Mouse (Mus musculus) stomach, embryonic 16.5 days (tissue): ENCODE data around the gene Sh2b2. TPM values are rescaled to one million over a fixed set of nuclear protein-coding genes. Genes with fewer than 3 reads are reported as not detected.
"Not testable (repeated sequence)": the region's sequence is repeated elsewhere in the genome, so short reads cannot be mapped to it uniquely, and the experiment has no call there.

Experiments
- ATAC-seq: fragments of 200-750 bp; cut with Nextera tagmentation; 2 replicates; pipeline ENCODE4 v1.8.0; 2017; ENCODE audit warnings: moderate number of reproducible peaks, moderate TSS enrichment; ENCODE audit not compliant: insufficient read depth, low FRiP score
- H3K27ac ChIP-seq: fragments of 300-500 bp; sonication (generic); 2 replicates; pipeline ENCODE4 v1.5.1; 2014; ENCODE audit warnings: low read length
- H3K27me3 ChIP-seq: fragments of 300-500 bp; sonication (generic); 2 replicates; pipeline ENCODE4 v1.6.1; 2014; ENCODE audit warnings: low read length, control low read depth, mixed read lengths; ENCODE audit not compliant: control insufficient read depth, insufficient read depth
- H3K36me3 ChIP-seq: fragments of 300-500 bp; sonication (generic); 2 replicates; pipeline ENCODE4 v1.6.1; 2014; ENCODE audit warnings: low read length; ENCODE audit not compliant: control insufficient read depth, insufficient read depth
- H3K4me1 ChIP-seq: fragments of 300-500 bp; sonication (generic); 2 replicates; pipeline ENCODE4 v1.6.1; 2014; ENCODE audit warnings: low read length, control low read depth, mixed read lengths; ENCODE audit not compliant: control insufficient read depth, insufficient read depth
- H3K4me2 ChIP-seq: fragments of 300-500 bp; sonication (generic); 2 replicates; pipeline ENCODE4 v1.6.1; 2014; ENCODE audit warnings: low read depth, low read length, mixed read lengths
- H3K4me3 ChIP-seq: fragments of 300-500 bp; sonication (generic); replicated peaks from 2 replicates; pipeline ENCODE4 v1.5.1; 2014; ENCODE audit warnings: mild to moderate bottlenecking, low read length
- H3K9ac ChIP-seq: fragments of 300-500 bp; sonication (generic); 2 replicates; pipeline ENCODE4 v1.6.1; 2014; ENCODE audit warnings: low read length
- H3K9me3 ChIP-seq: fragments of 300-500 bp; sonication (generic); replicated peaks from 2 replicates; pipeline ENCODE4 v1.6.1; 2016; ENCODE audit warnings: low read length, control low read depth; ENCODE audit not compliant: control insufficient read depth
- WGBS: fragments of 180-500 bp; shearing (Covaris S2); extraction: QIAGEN DNeasy Blood & Tissue Kit; methylation state at CpG from one replicate; pipeline ENCODE4 v1.1.7; 2014; 5-methylcytosine and 5-hydroxymethylcytosine counted together
- polyA plus RNA-seq: library from polyadenylated mRNA; unstranded; fragments of >200 nt; fragmentation: Nextera tagmentation; extraction: Ambion mirVana; gene quantifications from 2 replicates; pipeline ENCODE4 v1.2.1, GENCODE M21; 2015

Gene Sh2b2
- polyA plus RNA-seq, 1 experiment from 2014 or later: 2.3 TPM

DNA sequence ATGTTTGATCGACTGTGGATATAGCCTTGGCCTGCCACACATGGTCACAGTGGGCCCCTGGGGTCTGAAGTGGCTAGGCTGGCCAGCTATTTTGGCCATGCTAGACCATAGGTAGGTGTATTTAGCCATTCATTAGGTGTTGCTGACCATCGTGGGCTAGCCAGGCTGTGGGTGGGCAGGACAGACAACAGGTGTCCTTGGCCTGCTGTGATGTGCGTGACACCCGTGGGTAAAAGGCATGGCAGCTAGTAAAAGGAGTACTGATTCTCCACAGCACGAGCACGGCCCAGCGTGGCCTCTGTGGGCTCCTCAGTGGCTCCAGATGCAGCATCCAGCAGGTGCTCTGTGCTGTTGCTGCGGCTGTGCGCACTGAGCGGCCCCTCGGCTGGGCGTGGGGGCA is 27.8 kb downstream of the Sh2b2 start:
- H3K9me3 ChIP-seq: no peaks in the 10 kb centered on the region
- WGBS: 78% methylated on average over 12 of the region's 12 CpGs
- no peak for ATAC-seq
- H3K27me3 ChIP-seq: no peaks in the 10 kb centered on the region
- H3K4me2 ChIP-seq: no peak overlapping the region
- H3K9ac ChIP-seq: no peak overlapping the region
- no peak overlapping the region for H3K4me3 ChIP-seq
- no peaks in the 10 kb centered on the region for H3K36me3 ChIP-seq
- no peaks in the 10 kb centered on the region for H3K4me1 ChIP-seq
- no peak overlapping the region for H3K27ac ChIP-seq

GRCm38 (mm10) chr5:136217932-136218381 is 28.4 kb downstream of the Sh2b2 start:
- ATAC-seq: no peak
- H3K27ac ChIP-seq: no peak overlapping the region
- H3K27me3 ChIP-seq: no peaks in the 10 kb centered on the region
- no peak overlapping the region for H3K9ac ChIP-seq
- H3K4me2 ChIP-seq: no peak overlapping the region
- WGBS: 56% methylated on average over 4 of the region's 4 CpGs
- no peak overlapping the region for H3K4me3 ChIP-seq
- no peaks in the 10 kb centered on the region for H3K4me1 ChIP-seq
- H3K9me3 ChIP-seq: no peaks in the 10 kb centered on the region
- no peaks in the 10 kb centered on the region for H3K36me3 ChIP-seq

DNA sequence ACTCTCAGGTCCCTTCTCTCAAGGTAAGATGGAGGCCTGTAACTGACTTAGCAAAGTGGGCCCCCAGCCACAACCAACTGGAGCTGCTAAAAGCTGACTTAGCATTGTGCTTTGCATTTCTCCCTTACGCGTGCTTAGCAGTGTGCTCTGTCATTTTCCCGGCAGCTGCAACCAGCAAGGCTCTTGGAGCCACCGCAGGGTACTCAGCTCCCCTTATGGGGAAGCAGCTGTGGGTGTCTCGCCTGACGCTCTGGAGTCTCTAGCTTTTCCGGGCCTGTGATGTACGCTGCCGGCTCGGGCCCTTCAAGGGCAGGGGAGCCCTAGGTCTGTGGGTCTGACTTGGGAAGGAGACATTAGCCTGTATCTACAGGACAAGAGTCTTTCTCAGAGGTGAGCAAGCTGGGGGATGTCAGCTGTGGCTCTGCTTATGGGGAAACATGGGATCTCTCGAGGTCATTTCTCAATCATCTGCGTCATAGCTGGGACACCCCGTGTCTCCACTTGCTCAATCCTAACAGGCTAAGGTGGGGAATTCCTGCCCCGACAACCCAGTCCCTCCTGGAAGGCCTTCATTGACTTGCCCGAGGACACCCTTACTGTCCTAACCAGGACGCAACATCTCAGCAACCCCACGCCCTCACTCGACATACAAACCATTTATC is 29.2 kb downstream of the Sh2b2 start:
- Histone ChIP-seq H3K9ac (no peak overlapping the region), H3K36me3 (no peaks in the 10 kb centered on the region), H3K9me3 (no peaks in the 10 kb centered on the region), H3K27ac (no peak overlapping the region), H3K4me3 (no peak overlapping the region), H3K4me2 (no peak overlapping the region), H3K4me1 (no peaks in the 10 kb centered on the region), H3K27me3 (no peaks in the 10 kb centered on the region)
- 78% methylated on average over 18 of the region's 18 CpGs for WGBS
- no peak for ATAC-seq

- H3K9ac ChIP-seq: no peak overlapping the region
- H3K9me3 ChIP-seq: no peaks in the 10 kb centered on the region
- WGBS: 74% methylated on average over 5 of the region's 5 CpGs
- ATAC-seq: no peak
- H3K27ac ChIP-seq: no peak overlapping the region
- H3K4me3 ChIP-seq: no peak overlapping the region
- H3K4me1 ChIP-seq: no peaks in the 10 kb centered on the region
- H3K4me2 ChIP-seq: no peak overlapping the region
- H3K36me3 ChIP-seq: no peaks in the 10 kb centered on the region
- H3K27me3 ChIP-seq: no peaks in the 10 kb centered on the region
Observed at GRCm38 (mm10) chr5:136215958-136216357, 30.4 kb downstream of the Sh2b2 start.

- WGBS: 91% methylated on average over 3 of the region's 3 CpGs
- Histone ChIP-seq H3K9me3 (no peaks in the 10 kb centered on the region), H3K4me3 (no peak overlapping the region), H3K27ac (no peak overlapping the region), H3K27me3 (no peaks in the 10 kb centered on the region), H3K36me3 (no peaks in the 10 kb centered on the region), H3K4me2 (no peak overlapping the region), H3K9ac (no peak overlapping the region), H3K4me1 (no peaks in the 10 kb centered on the region)
- ATAC-seq: no peak
Observed at GRCm38 (mm10) chr5:136215211-136215610, 31.1 kb downstream of the Sh2b2 start.

- Histone ChIP-seq H3K4me3 (no peak overlapping the region), H3K4me2 (no peak overlapping the region), H3K36me3 (no peaks in the 10 kb centered on the region), H3K4me1 (no peaks in the 10 kb centered on the region), H3K27me3 (no peaks in the 10 kb centered on the region), H3K9ac (no peak overlapping the region), H3K27ac (no peak overlapping the region), H3K9me3 (no peaks in the 10 kb centered on the region)
- no peak for ATAC-seq
- 75% methylated on average over 5 of the region's 5 CpGs for WGBS
Observed at GRCm38 (mm10) chr5:136213716-136214115, 32.6 kb downstream of the Sh2b2 start.

- WGBS: 92% methylated on average over 11 of the region's 11 CpGs
- Histone ChIP-seq H3K9me3 (no peaks in the 10 kb centered on the region), H3K4me1 (no peaks in the 10 kb centered on the region), H3K4me3 (no peak overlapping the region), H3K36me3 (no peaks in the 10 kb centered on the region), H3K27ac (no peak overlapping the region), H3K9ac (no peak overlapping the region), H3K27me3 (no peaks in the 10 kb centered on the region), H3K4me2 (no peak overlapping the region)
- ATAC-seq: no peak
Observed at GRCm38 (mm10) chr5:136212716-136213115, 33.6 kb downstream of the Sh2b2 start.

GRCm38 (mm10) chr5:136211341-136212102 is 34.8 kb downstream of the Sh2b2 start:
- not testable (repeated sequence) for ATAC-seq, H3K9ac ChIP-seq, H3K27ac ChIP-seq, H3K4me3 ChIP-seq, H3K4me2 ChIP-seq, H3K4me1 ChIP-seq, H3K36me3 ChIP-seq, H3K27me3 ChIP-seq, H3K9me3 ChIP-seq
- whole genome bisulfite sequencing: 85% methylated on average over 14 of the region's 14 CpGs

DNA sequence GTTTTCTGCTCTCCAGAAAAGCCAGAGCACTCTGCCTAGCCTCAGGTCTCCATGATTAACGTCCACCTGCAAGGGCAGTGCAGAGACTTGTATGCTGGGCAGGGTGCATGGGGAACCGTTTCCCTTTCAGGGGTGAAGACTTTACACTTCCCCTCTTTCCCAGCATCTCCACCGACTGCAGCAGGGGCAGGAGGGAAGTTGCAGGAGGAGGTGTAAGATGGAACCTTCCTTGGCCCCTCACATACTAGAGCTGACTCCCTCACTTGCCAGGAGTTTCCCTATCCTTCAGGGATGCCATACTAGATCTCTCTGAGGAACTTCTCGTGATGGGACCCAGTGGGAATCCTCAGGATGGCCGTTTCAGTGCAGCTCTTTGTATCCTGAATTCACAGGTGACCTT is 35.8 kb downstream of the Sh2b2 start:
- WGBS: 72% methylated on average over 5 of the region's 5 CpGs
- no peak overlapping the region for H3K4me3 ChIP-seq

More for the DNA sequence above, 35.8 kb downstream of the Sh2b2 start:
- Histone ChIP-seq H3K27me3 (no peaks in the 10 kb centered on the region), H3K27ac (no peak overlapping the region), H3K9ac (no peak overlapping the region), H3K36me3 (no peaks in the 10 kb centered on the region), H3K9me3 (no peaks in the 10 kb centered on the region), H3K4me1 (no peaks in the 10 kb centered on the region), H3K4me2 (no peak overlapping the region)
- ATAC-seq: no peak
